Mouse (Mus musculus) G1E-ER4 (cell line): ENCODE data around the gene Pdk4. TPM values are rescaled to one million over a fixed set of nuclear protein-coding genes. Genes with fewer than 3 reads are reported as not detected.

Source experiments
- GATA1 ChIP-seq: IDR thresholded peaks from one replicate; pipeline ENCODE4 v1.8.0; 2012; ENCODE audit warnings: low read length, inconsistent platforms
- polyA plus RNA-seq: library from polyadenylated mRNA; stranded (reverse); fragments of >175 nt; gene quantifications from 2 replicates; pipeline ENCODE4 v1.2.3, GENCODE M21; 2012

Gene Pdk4
- not detected in 2 replicates for polyA plus RNA-seq

- no peak for TF ChIP-seq GATA1
Measured at GRCm38 (mm10) chr6:5495961-5496853, at the start of gene Pdk4. Gene Pdk4, minus strand, starts transcription at chr6:5496309.

GRCm38 (mm10) chr6:5537855-5538365, 41.8 kb upstream of the Pdk4 start:
- TF ChIP-seq GATA1, result no peak

- TF ChIP-seq GATA1, result no peak
Measured at GRCm38 (mm10) chr6:5535754-5536153, 39.6 kb upstream of the Pdk4 start.

GRCm38 (mm10) chr6:5517091-5517490, 21.0 kb upstream of the Pdk4 start:
- TF ChIP-seq GATA1, result no peak

GRCm38 (mm10) chr6:5509757-5510156, 13.6 kb upstream of the Pdk4 start:
- no peak for TF ChIP-seq GATA1

GRCm38 (mm10) chr6:5509303-5509702, 13.2 kb upstream of the Pdk4 start:
- no peak for TF ChIP-seq GATA1

- no peak for TF ChIP-seq GATA1
Measured at GRCm38 (mm10) chr6:5507821-5508220, 11.7 kb upstream of the Pdk4 start.

- TF ChIP-seq GATA1, result no peak
Measured at GRCm38 (mm10) chr6:5506271-5506670, 10.2 kb upstream of the Pdk4 start.

- no peak for TF ChIP-seq GATA1
Measured at GRCm38 (mm10) chr6:5502810-5503209, 6.7 kb upstream of the Pdk4 start.

GRCm38 (mm10) chr6:5501551-5501950, 5.4 kb upstream of the Pdk4 start:
- TF ChIP-seq GATA1, result no peak

- TF ChIP-seq GATA1, result no peak
Measured at GRCm38 (mm10) chr6:5498740-5499139, 2.6 kb upstream of the Pdk4 start.

- no peak for TF ChIP-seq GATA1
Measured at GRCm38 (mm10) chr6:5496854-5497235, 736 bp upstream of the Pdk4 start.

GRCm38 (mm10) chr6:5485028-5485427, 11.1 kb downstream of the Pdk4 start:
- TF ChIP-seq GATA1, result no peak

- no peak for TF ChIP-seq GATA1
Measured at GRCm38 (mm10) chr6:5482270-5482783, 13.8 kb downstream of the Pdk4 start.

- TF ChIP-seq GATA1, result no peak
Measured at GRCm38 (mm10) chr6:5481066-5481465, 15.0 kb downstream of the Pdk4 start.

- TF ChIP-seq GATA1, result no peak
Measured at GRCm38 (mm10) chr6:5474021-5474420, 22.1 kb downstream of the Pdk4 start.

- no peak for TF ChIP-seq GATA1
Measured at GRCm38 (mm10) chr6:5472692-5473091, 23.4 kb downstream of the Pdk4 start.
